Mouse (Mus musculus): ENCODE results near the gene Tmem104. TPM values are rescaled to one million over a fixed set of nuclear protein-coding genes. Genes with fewer than 3 reads are reported as not detected.

The Tmem104 gene
- polyA plus RNA-seq, 1 experiment from 2014 or later, result 15.1 TPM

DNA sequence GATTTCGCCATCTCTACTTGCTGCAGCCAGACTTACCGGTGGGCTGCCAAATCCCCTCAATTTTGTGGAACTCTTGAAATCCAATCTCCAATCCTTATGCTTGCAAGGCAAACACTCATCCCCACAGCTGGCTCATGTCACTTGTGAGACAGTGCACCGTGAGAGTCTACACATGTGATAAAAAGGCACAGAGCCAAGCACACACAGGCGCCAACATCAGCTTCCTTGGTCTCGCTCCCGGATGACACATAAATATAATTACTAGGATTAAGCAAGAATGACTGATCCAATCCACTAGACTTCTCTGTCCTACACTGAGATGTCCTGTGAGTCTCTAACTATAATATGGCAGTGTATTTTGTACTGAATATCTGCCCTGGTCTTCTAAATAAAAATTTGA is 103.6 kb downstream of the Tmem104 start:
- 0 out of 2 replicates have a peak, but pooled peaks cover 5% of the 10 kb centered on the region for H3K4me1 ChIP-seq (replicated peaks)
- H3K9ac ChIP-seq, result no peak overlapping the region
- no peaks in the 10 kb centered on the region for H3K27me3 ChIP-seq
- ATAC-seq (ENCODE audit: low FRiP score, low read depth), result no peak
- H3K9me3 ChIP-seq, result no peaks in the 10 kb centered on the region
- no peak overlapping the region for H3K27ac ChIP-seq (replicated peaks)
- no peaks in the 10 kb centered on the region for H3K36me3 ChIP-seq
- no peak overlapping the region for H3K4me3 ChIP-seq
- no peak overlapping the region for H3K4me2 ChIP-seq
- WGBS, result 77% methylated on average over 6 of the region's 6 CpGs

DNA sequence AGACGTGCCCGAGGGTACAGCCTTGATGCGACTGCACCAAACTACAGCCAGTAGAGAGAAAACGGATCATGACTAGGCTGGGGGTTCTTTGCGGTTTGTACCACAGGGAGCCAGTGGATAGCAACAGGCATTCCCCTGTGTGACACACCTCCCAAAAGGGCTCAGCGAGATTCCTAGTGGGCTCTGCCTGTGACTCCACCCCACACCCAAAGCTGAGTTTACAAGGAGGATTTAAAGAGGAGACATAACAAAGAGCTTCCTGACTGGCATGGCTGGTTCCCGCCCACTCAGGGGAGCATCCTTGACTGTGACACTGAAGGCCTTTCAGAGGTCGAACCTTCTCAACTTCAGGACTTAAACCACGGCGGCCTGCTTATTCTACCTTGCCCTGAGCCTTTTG is 104.2 kb downstream of the Tmem104 start:
- Histone ChIP-seq H3K4me1 (replicated peaks) (peaks cover 7% of the 10 kb centered on the region; the same call in 1 of the 2 replicates), H3K27ac (replicated peaks) (no peak overlapping the region), H3K36me3 (no peaks in the 10 kb centered on the region), H3K4me2 (no peak overlapping the region), H3K9ac (no peak overlapping the region), H3K27me3 (no peaks in the 10 kb centered on the region), H3K9me3 (no peaks in the 10 kb centered on the region), H3K4me3 (no peak overlapping the region)
- 82% methylated on average over 10 of the region's 10 CpGs for WGBS
- ATAC-seq (ENCODE audit: low FRiP score, low read depth), result no peak

- Histone ChIP-seq H3K36me3 (no peaks in the 10 kb centered on the region), H3K4me1 (replicated peaks) (peaks cover 15% of the 10 kb centered on the region), H3K4me3 (no peak overlapping the region), H3K27me3 (no peaks in the 10 kb centered on the region), H3K27ac (replicated peaks) (no peak overlapping the region), H3K9ac (no peak overlapping the region), H3K4me2 (no peak overlapping the region), H3K9me3 (no peaks in the 10 kb centered on the region)
- 74% methylated on average over 14 of the region's 14 CpGs for WGBS
- no peak for ATAC-seq (ENCODE audit: low FRiP score, low read depth)
Observed at GRCm38 (mm10) chr11:115292631-115293375, 105.5 kb downstream of the Tmem104 start.

DNA sequence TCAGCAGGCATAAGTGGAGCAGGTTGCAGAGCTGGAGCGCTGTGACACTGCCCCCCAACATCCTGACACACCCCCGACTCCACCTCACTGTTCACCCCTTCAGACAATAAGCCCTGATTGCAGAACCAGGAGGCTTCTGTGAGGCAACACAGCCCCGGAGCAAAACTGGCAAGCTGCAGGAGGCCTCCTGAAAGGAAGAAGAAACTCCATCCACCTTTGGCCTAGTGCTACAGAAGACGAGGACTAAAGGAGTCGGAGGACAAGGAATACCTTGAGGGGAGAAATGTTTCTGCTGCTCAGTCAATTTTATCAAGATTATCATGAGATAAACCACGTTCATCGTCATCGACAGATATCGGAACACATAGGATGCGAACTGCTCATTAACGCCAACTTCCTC is 108.7 kb downstream of the Tmem104 start:
- Histone ChIP-seq H3K4me1 (replicated peaks) (peaks cover 16% of the 10 kb centered on the region), H3K4me3 (no peak overlapping the region), H3K4me2 (no peak overlapping the region)

More for the DNA sequence above, 108.7 kb downstream of the Tmem104 start:
- 90% methylated on average over 11 of the region's 11 CpGs for WGBS
- no peak for ATAC-seq (ENCODE audit: low FRiP score, low read depth)
- H3K27me3 ChIP-seq, result no peaks in the 10 kb centered on the region
- H3K9me3 ChIP-seq, result no peaks in the 10 kb centered on the region
- H3K27ac ChIP-seq (replicated peaks), result no peak overlapping the region
- no peaks in the 10 kb centered on the region for H3K36me3 ChIP-seq
- H3K9ac ChIP-seq, result no peak overlapping the region

Small RNAs within 50 kb of the gene (microRNA-seq; reads per million reads assigned to microRNA genes)
- not detected for gene Gm25837

Other genes with a start within 250 kb of the Tmem104 start
- gene Cd300c, start 218.3 kb upstream of the Tmem104 start, polyA plus RNA-seq (2015; fragmentation: Nextera tagmentation; extraction: Ambion mirVana), result not detected in 2 replicates
- 0.20 TPM in 1 of 2 replicates, not detected in the other for gene Cd300ld, start 197.6 kb upstream of the Tmem104 start, polyA plus RNA-seq (2015; fragmentation: Nextera tagmentation; extraction: Ambion mirVana)
- gene Cd300c2, start 185.6 kb upstream of the Tmem104 start, polyA plus RNA-seq (2015; fragmentation: Nextera tagmentation; extraction: Ambion mirVana), result 1.1 and 2.3 TPM in 2 replicates
- gene Cd300ld2, start 171.3 kb upstream of the Tmem104 start, polyA plus RNA-seq (2015; fragmentation: Nextera tagmentation; extraction: Ambion mirVana), result not detected in 2 replicates
- not detected in 2 replicates for gene Cd300ld4, start 160.5 kb upstream of the Tmem104 start, polyA plus RNA-seq (2015; fragmentation: Nextera tagmentation; extraction: Ambion mirVana)
- gene Cd300ld5, start 149.7 kb upstream of the Tmem104 start, polyA plus RNA-seq (2015; fragmentation: Nextera tagmentation; extraction: Ambion mirVana), result not detected in 2 replicates
- not detected in 2 replicates for gene Cd300ld3, start 139.1 kb upstream of the Tmem104 start, polyA plus RNA-seq (2015; fragmentation: Nextera tagmentation; extraction: Ambion mirVana)
- gene Cd300e, start 125.3 kb upstream of the Tmem104 start, polyA plus RNA-seq (2015; fragmentation: Nextera tagmentation; extraction: Ambion mirVana), result not detected in 2 replicates
- 0.62 and 0.77 TPM in 2 replicates for gene Rab37, start 96.1 kb upstream of the Tmem104 start, polyA plus RNA-seq (2015; fragmentation: Nextera tagmentation; extraction: Ambion mirVana)
- gene Cd300lf, start 53.5 kb upstream of the Tmem104 start, polyA plus RNA-seq (2015; fragmentation: Nextera tagmentation; extraction: Ambion mirVana), result 0.17 and 0.34 TPM in 2 replicates
- gene Slc9a3r1, start 24.1 kb upstream of the Tmem104 start, polyA plus RNA-seq (2015; fragmentation: Nextera tagmentation; extraction: Ambion mirVana), result 68.7 and 70.2 TPM in 2 replicates
- gene Nat9, start 372 bp downstream of the Tmem104 start, polyA plus RNA-seq (2015; fragmentation: Nextera tagmentation; extraction: Ambion mirVana), result 19.1 and 20.4 TPM in 2 replicates
- 0.64 and 0.73 TPM in 2 replicates for gene Grin2c, start 79.8 kb downstream of the Tmem104 start, polyA plus RNA-seq (2015; fragmentation: Nextera tagmentation; extraction: Ambion mirVana)
- gene Fdxr, start 89.6 kb downstream of the Tmem104 start, polyA plus RNA-seq (2015; fragmentation: Nextera tagmentation; extraction: Ambion mirVana), result 21.3 and 21.6 TPM in 2 replicates
- gene Fads6, start 110.2 kb downstream of the Tmem104 start, polyA plus RNA-seq (2015; fragmentation: Nextera tagmentation; extraction: Ambion mirVana), result 1.3 and 1.5 TPM in 2 replicates
- gene Otop2, start 119.7 kb downstream of the Tmem104 start, polyA plus RNA-seq (2015; fragmentation: Nextera tagmentation; extraction: Ambion mirVana), result 0.07 and 0.34 TPM in 2 replicates
- 0.06 and 0.38 TPM in 2 replicates for gene Ush1g, start 134.6 kb downstream of the Tmem104 start, polyA plus RNA-seq (2015; fragmentation: Nextera tagmentation; extraction: Ambion mirVana)
- gene Otop3, start 147.2 kb downstream of the Tmem104 start, polyA plus RNA-seq (2015; fragmentation: Nextera tagmentation; extraction: Ambion mirVana), result 2.2 and 2.3 TPM in 2 replicates
- 57.2 and 62.4 TPM in 2 replicates for gene Hid1, start 180.3 kb downstream of the Tmem104 start, polyA plus RNA-seq (2015; fragmentation: Nextera tagmentation; extraction: Ambion mirVana)
- 25.0 and 27.0 TPM in 2 replicates for gene Cdr2l, start 194.4 kb downstream of the Tmem104 start, polyA plus RNA-seq (2015; fragmentation: Nextera tagmentation; extraction: Ambion mirVana)
- gene Mrpl58, start 216.3 kb downstream of the Tmem104 start, polyA plus RNA-seq (2015; fragmentation: Nextera tagmentation; extraction: Ambion mirVana), result 180 and 190 TPM in 2 replicates
- gene Atp5h, start 232.5 kb downstream of the Tmem104 start, polyA plus RNA-seq (2015; fragmentation: Nextera tagmentation; extraction: Ambion mirVana), result 877 and 940 TPM in 2 replicates
- 23.6 and 26.2 TPM in 2 replicates for gene Kctd2, start 232.6 kb downstream of the Tmem104 start, polyA plus RNA-seq (2015; fragmentation: Nextera tagmentation; extraction: Ambion mirVana)